Mouse (Mus musculus): ENCODE data around the gene Vmn1r215.
"Not testable (repeated sequence)": the region's sequence is repeated elsewhere in the genome, so short reads cannot be mapped to it uniquely, and the experiment has no call there.

Vmn1r215 gene

DNA sequence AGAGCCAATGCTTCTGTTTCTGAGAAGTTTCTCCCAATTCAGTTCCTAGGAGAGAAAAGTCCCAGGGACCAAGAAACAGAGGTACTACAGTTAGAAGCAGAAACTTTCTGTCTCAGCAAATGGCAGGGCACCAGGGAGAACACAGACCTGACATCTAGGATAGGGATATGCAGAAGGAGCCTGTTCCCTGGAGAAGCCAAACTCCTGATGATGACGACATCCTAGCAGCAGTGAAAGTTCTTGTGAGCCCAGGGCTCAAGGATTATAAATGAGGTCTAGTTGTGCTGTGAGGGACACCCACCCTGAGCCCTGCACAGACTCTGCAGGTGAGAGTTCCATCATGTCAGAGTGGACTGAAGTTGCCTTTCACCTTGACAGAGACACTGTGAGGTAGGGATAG lies at the start of gene Vmn1r215:
Gene Vmn1r215 (plus strand): TSS at position 301 of the 400 bp plus-strand sequence.
- DNase-seq (ENCODE audit: low spot score in 2 of 2), result no peak

DNA sequence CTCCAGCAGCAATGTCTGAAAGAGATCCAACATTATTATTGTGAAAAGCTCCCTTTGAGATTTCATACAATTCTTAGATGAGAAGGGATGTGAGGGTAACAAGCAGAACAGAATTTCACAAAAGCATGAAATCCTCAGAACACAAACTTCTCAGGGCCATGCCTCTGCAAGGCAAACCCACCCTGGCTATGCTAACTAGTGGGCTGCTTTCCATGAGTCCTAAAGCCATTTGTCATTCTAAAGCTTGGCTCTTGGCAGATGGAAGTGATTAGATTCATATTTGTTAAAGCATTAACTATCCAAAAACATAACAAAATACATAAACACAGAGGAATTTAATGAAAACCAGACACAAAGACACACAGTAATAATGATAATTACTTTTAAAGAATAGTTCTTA lies 49.7 kb upstream of the Vmn1r215 start:
- DNase-seq (ENCODE audit: low spot score in 2 of 2), result no peak

DNA sequence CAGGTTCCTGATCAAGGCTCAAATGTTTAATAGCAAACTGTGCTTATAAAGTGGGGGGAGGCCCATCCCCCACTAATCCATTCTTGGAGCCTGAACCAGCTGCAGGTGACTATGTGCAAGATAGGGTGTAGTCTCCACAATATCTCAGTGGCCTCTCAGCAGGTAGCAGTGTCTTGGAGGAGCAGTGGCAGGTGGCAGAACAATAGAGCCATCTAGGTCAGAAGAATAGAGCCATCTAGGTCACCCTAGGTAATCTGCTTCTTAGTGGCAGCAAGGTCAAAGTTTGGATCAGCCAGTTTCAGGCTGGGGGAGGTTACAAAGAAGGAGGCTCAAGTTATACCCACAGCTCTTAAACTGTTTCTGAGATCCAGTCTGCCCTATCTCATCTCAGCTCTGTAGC lies 43.0 kb upstream of the Vmn1r215 start:
- DNase-seq (ENCODE audit: low spot score in 2 of 2), result no peak

DNA sequence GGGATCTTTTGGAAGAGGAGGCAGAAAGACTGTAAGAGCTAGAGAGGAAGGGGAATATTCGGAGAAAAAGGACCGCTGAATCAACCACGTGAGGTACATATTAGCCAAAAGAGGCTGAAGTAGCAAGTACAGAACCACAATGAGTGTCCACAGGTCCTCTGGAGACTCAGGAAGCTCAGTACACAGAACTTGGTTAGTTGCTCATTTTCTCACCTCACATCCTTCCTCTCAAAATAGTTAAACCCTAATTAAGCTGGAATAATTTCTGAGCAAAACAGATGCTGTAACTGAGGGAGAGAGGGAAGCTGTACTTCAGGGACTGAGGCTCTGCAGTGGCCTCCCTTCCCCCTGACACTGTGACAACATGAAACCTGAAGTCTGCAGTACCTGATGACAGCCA lies 37.7 kb upstream of the Vmn1r215 start, which contains the start of gene Vmn1r214:
Gene Vmn1r214 (plus strand): TSS at position 301 of the 400 bp plus-strand sequence.
- DNase-seq (ENCODE audit: low spot score in 2 of 2), result no peak

DNA sequence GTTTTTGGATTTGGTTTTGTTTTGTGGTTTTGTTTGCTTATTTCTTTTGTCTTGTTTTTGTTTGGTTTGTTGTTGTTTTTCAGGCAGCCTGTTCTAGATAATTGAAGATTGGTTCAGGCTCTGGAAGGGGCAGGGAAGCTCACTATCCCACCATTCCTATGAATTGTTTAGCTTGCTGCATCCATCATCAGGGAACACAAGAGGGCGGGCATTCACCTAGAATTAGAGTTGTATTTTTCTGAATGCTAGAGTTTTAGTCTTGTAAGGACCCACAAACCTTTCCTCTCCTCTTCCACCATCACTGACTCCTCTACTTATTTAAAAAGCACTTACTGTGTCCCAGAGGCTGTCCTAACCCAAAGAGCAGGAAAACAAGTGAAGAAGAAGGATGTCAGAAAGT lies 10.0 kb upstream of the Vmn1r215 start:
- no peak for DNase-seq (ENCODE audit: low spot score in 2 of 2)

DNA sequence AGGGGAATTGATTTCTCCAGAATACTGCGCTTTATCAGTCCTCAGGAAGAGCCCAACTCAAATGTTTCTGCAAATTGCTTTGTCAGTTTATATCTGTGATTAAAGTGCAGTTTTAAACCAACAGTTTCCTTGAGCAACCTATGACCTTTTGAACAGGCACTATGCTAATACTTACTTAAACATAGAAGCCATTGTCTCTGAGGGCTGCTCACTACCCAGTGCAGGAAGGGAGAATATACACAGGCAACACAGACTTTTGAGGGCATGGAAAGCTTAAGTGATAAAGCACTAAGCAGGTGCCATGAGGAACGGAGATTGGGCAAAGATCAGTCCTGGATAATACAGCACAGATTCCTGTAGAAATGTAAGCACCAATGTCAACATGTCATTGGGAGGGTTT lies 1.5 kb downstream of the Vmn1r215 start:
- no peak for DNase-seq (ENCODE audit: low spot score in 2 of 2)

DNA sequence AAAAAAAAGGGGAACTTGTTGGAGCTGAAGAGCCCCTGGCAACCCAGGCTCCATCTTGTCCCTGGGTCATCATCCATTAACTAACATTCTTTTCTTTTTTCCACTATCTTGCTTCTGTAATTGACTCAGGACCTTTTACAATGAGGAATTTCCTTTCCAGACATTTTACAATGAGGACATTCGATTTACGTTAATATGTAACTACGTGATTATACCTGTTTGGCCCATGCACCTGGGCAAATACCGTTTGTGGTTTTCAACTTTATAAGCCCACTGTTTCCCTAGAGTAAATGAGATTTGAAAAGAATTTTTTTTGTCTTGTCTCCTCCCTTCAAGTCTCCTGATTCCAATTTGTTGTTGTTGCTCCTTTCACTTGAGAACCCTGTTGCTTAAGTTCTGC lies 26.6 kb downstream of the Vmn1r215 start:
- DNase-seq (ENCODE audit: low spot score in 2 of 2), result no peak

DNA sequence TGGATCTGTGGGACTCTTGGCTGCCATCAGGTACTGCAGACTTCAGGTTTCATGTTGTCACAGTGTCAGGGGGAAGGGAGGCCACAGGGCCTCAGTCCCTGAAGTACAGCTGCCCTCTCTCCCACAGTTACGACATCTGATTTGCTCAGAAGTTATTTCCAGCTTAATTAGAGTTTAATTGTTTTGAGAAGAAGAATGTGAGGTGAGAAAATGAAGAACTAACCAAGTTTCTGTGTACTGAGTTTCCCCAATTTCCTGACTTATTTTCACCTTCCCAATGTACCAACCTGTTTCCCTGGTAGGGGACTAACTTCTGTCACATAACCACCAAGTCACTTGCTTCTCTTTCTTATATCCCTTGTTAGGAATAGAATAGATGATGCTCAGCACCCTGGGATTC lies 50.3 kb downstream of the Vmn1r215 start, which contains the start of gene Vmn1r217:
Gene Vmn1r217 (minus strand): TSS at position 101 of the 400 bp plus-strand sequence.
- DNase-seq (ENCODE audit: low spot score in 2 of 2), result not testable (repeated sequence)

DNA sequence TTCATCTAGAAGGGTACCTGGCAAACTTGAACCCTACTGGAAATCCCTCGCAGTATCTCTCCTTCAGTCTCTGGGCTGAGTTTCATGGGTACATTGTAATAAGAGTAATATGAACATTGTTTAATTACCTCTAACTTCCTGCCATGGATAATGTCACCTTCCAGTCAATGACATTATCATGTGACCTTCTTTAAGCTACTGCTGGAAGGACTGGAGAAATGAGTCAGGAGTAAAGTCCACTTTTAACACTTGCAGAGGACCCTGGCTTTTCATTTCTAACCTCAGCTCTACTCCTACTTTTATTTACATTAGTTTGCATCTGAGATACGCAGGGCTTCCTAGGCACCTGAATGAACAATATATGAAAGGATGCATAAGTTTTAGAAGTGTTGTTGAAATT lies 52.8 kb downstream of the Vmn1r215 start:
- DNase-seq (ENCODE audit: low spot score in 2 of 2), result no peak
